Mouse (Mus musculus): ENCODE results near the gene Clec12b. TPM values are rescaled to one million over a fixed set of nuclear protein-coding genes. Genes with fewer than 3 reads are reported as not detected.

Gene Clec12b
- polyA plus RNA-seq (2017; shearing (Covaris generic)) = not detected

GRCm38 (mm10) chr6:129385774-129386173 is at the start of gene Clec12b:
Gene Clec12b, minus strand, starts transcription at chr6:129385874.

GRCm38 (mm10) chr6:129408562-129408961 is 22.9 kb upstream of the Clec12b start, which contains the start of gene Clec9a:
Gene Clec9a, plus strand, starts transcription at chr6:129408862.

DNA sequence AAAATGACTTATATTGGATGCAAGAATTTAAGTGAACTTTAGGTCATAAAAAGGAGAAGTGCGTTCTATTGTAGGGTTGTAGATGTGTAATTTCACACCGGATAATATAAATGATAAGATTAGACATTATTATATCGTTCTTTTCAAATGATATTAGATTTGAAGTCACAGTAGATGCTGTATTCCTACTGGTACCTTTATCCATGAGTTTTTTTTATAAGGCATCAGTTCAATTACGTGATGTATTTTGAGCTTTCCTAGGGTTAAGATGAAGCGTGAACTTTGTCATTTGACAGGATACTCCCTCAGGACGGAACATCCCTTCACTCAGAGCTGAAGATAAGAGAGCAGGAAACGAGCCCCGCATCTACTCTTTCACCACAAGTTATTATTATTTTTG is 11.3 kb upstream of the Clec12b start, which contains the start of gene Clec1b:
Gene Clec1b (plus strand): TSS at position 301 of the 400 bp plus-strand sequence.

GRCm38 (mm10) chr6:129342391-129342790 is 43.3 kb downstream of the Clec12b start, which contains the start of gene Clec12a:
Gene Clec12a, plus strand, starts transcription at chr6:129342691.

DNA sequence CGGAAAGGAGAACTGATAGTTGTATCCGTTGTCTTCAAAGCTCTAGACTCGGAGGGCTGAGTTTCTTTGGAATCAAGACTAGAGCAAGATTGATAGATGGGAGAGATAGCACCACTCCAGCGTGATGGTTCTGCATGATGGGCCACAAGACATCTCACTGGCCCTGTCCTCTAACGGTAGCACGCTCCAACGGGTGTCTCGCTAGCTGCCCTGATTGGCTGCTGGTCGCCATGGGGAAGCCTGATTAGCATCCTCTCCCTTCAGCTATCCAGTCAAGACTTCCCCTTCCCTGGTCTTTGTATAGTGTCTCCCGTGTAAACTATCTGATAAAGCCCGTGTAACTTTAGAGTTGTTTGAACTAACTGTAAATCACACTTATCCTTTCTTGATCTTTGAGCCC is 54.1 kb downstream of the Clec12b start, which contains the start of gene 4922502D21Rik:
Gene 4922502D21Rik (minus strand): TSS at position 187 of the 400 bp plus-strand sequence.

Other genes starting within 250 kb of the Clec12b start
- gene Clec2d, start 205.3 kb downstream of the Clec12b start, polyA plus RNA-seq (2017; shearing (Covaris generic)) = 11.0 TPM
- 160 TPM for gene Cd69, start 110.4 kb downstream of the Clec12b start, polyA plus RNA-seq (2017; shearing (Covaris generic))
- gene 4922502D21Rik, start 54.1 kb downstream of the Clec12b start, polyA plus RNA-seq (2017; shearing (Covaris generic)) = not detected
- gene Clec12a, start 43.2 kb downstream of the Clec12b start, polyA plus RNA-seq (2017; shearing (Covaris generic)) = not detected
- 0.32 TPM for gene Clec1b, start 11.4 kb upstream of the Clec12b start, polyA plus RNA-seq (2017; shearing (Covaris generic))
- gene Clec9a, start 23.0 kb upstream of the Clec12b start, polyA plus RNA-seq (2017; shearing (Covaris generic)) = not detected
- not detected for gene Clec1a, start 66.1 kb upstream of the Clec12b start, polyA plus RNA-seq (2017; shearing (Covaris generic))
- not detected for gene Olr1, start 121.3 kb upstream of the Clec12b start, polyA plus RNA-seq (2017; shearing (Covaris generic))
- not detected for gene Tmem52b, start 126.7 kb upstream of the Clec12b start, polyA plus RNA-seq (2017; shearing (Covaris generic))
- gene Gabarapl1, start 147.3 kb upstream of the Clec12b start, polyA plus RNA-seq (2017; shearing (Covaris generic)) = 5.0 TPM
- not detected for gene Klre1, start 192.0 kb upstream of the Clec12b start, polyA plus RNA-seq (2017; shearing (Covaris generic))
- gene Klrd1, start 205.9 kb upstream of the Clec12b start, polyA plus RNA-seq (2017; shearing (Covaris generic)) = 19.2 TPM
- gene Klrk1, start 238.0 kb upstream of the Clec12b start, polyA plus RNA-seq (2017; shearing (Covaris generic)) = 0.29 TPM